Comparison of ENCODE assay signal across 18 mouse cellular contexts in the genomic region with DNA sequence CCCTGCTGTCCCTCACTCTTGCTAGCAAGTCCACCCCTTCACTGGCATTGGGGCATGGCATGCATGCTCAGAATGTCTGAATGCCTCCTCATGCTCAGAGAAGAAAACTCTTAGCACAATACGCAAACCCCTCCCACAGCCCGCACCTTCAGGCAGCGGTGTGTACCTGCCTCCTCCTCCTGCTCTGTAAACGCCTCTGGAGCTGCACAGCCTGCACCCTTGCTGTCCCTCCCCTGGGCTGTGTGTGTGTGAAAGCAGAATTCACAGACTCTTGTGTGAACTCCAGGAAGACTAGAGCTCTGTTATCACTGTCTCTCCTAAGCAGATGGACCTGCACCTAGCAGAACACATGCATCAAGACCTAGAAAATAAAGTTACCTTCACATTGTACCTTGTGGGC.
DNase-seq lines count a peak whose midpoint lies in the region; ATAC-seq and TF ChIP-seq lines count a peak whose summit lies in the region.
"Had no signal": no experiment of that assay in that cellular context is flagged by ENCODE, and none has a peak within 500 bp of the region (broad histone marks: within the 10 kb centered on the region; RNA-seq: fewer than 3 reads in every experiment).

No protein-coding gene starts in this region.

- no peak overlapping the region for H3K9ac ChIP-seq in hindbrain, embryonic 15.5 days
- H3K9ac ChIP-seq in lung, postnatal 0 days (replicated peaks; ENCODE audit: low read depth): no peak overlapping the region
- H3K9ac ChIP-seq: embryonic facial prominence, embryonic 12.5 days; forebrain, embryonic 15.5 days; heart, embryonic 12.5 days; hindbrain, embryonic 13.5 days had no signal

- TF ChIP-seq CTCF in lung, postnatal 0 days (IDR thresholded peaks at IDR 0.05): no peak

- H3K4me3 ChIP-seq in hindbrain, embryonic 15.5 days: no peak overlapping the region
- no peak overlapping the region for H3K4me3 ChIP-seq in hindbrain, embryonic 10.5 days
- no peak overlapping the region for H3K4me3 ChIP-seq in lung, postnatal 0 days (ENCODE audit: low read depth, low read length)
- H3K4me3 ChIP-seq: embryonic facial prominence, embryonic 12.5 days; forebrain, embryonic 15.5 days; heart, embryonic 12.5 days; hindbrain, embryonic 13.5 days had no signal

- WGBS in hindbrain, embryonic 15.5 days: 87% methylated on average over 4 of the region's 4 CpGs
- WGBS in hindbrain, embryonic 10.5 days: 74% methylated on average over 4 of the region's 4 CpGs
- WGBS in lung, postnatal 0 days: 65% methylated on average over 4 of the region's 4 CpGs

- no peaks in the 10 kb centered on the region for H3K9me3 ChIP-seq in hindbrain, embryonic 15.5 days
- 0 out of 2 replicates have a peak, but pooled peaks cover 2% of the 10 kb centered on the region for H3K9me3 ChIP-seq in hindbrain, embryonic 10.5 days
- no peaks in the 10 kb centered on the region for H3K9me3 ChIP-seq in lung, postnatal 0 days (ENCODE audit: low read length)
- H3K9me3 ChIP-seq: embryonic facial prominence, embryonic 12.5 days; forebrain, embryonic 15.5 days; hindbrain, embryonic 13.5 days had no signal

- no peak overlapping the region for H3K27ac ChIP-seq in hindbrain, embryonic 15.5 days (replicated peaks)
- H3K27ac ChIP-seq in hindbrain, embryonic 10.5 days: no peak overlapping the region
- no peak overlapping the region for H3K27ac ChIP-seq in lung, postnatal 0 days (ENCODE audit: low read length)
- H3K27ac ChIP-seq: embryonic facial prominence, embryonic 12.5 days; forebrain, embryonic 15.5 days; hindbrain, embryonic 13.5 days had no signal

- DNase-seq in hindbrain, embryonic 10.5 days (ENCODE audit: low spot score): no peak
- DNase-seq in lung, postnatal 0 days (ENCODE audit: low spot score): peak; percentile 9
- no peak for DNase-seq in lung, postnatal 4 days
- DNase-seq in lung, postnatal 36 days: peak; percentile 37
- DNase-seq in left cerebral cortex, adult 18-20 months (ENCODE audit: low spot score in 2 of 2): no peak
- DNase-seq: adrenal gland, postnatal 14 days; cerebellum, adult 11-12 months; cerebellum, adult 9-10 months; cerebellum, postnatal 25 days; gastrocnemius, postnatal 14 days had no signal

- ATAC-seq in hindbrain, embryonic 15.5 days (ENCODE audit: low FRiP score, low read depth): 0 out of 2 replicates have a peak, but pooled peaks have one; percentile 59
- ATAC-seq in lung, postnatal 0 days: peak; percentile 49
- ATAC-seq: activated CD4-positive, CD25-positive, alpha-beta regulatory T cell, adult 4 months; forebrain, embryonic 15.5 days; Patski had no signal

- no peaks in the 10 kb centered on the region for H3K27me3 ChIP-seq in hindbrain, embryonic 15.5 days
- no peaks in the 10 kb centered on the region for H3K27me3 ChIP-seq in hindbrain, embryonic 10.5 days (ENCODE audit: insufficient read depth, poor library complexity, severe bottlenecking)
- H3K27me3 ChIP-seq in lung, postnatal 0 days (replicated peaks; ENCODE audit: insufficient read depth, low read length): no peaks in the 10 kb centered on the region
- H3K27me3 ChIP-seq: CH12.LX; embryonic facial prominence, embryonic 12.5 days; forebrain, embryonic 15.5 days; heart, embryonic 12.5 days; hindbrain, embryonic 13.5 days; Patski had no signal

- no peaks in the 10 kb centered on the region for H3K4me1 ChIP-seq in hindbrain, embryonic 15.5 days (replicated peaks)
- H3K4me1 ChIP-seq in hindbrain, embryonic 10.5 days (replicated peaks): no peaks in the 10 kb centered on the region
- H3K4me1 ChIP-seq in lung, postnatal 0 days (ENCODE audit: insufficient read depth, low read depth, low read length): no peaks in the 10 kb centered on the region
- H3K4me1 ChIP-seq: embryonic facial prominence, embryonic 12.5 days; forebrain, embryonic 15.5 days; heart, embryonic 12.5 days; hindbrain, embryonic 13.5 days had no signal

- H3K4me2 ChIP-seq in hindbrain, embryonic 15.5 days: no peak overlapping the region
- H3K4me2 ChIP-seq in lung, postnatal 0 days (replicated peaks; ENCODE audit: low read depth, low read length): no peak overlapping the region
- H3K4me2 ChIP-seq: embryonic facial prominence, embryonic 12.5 days; forebrain, embryonic 15.5 days; heart, embryonic 12.5 days; hindbrain, embryonic 13.5 days had no signal

- no peak for TF ChIP-seq EP300 in lung, postnatal 0 days (IDR thresholded peaks at IDR 0.05)

- no peaks in the 10 kb centered on the region for H3K36me3 ChIP-seq in hindbrain, embryonic 15.5 days
- H3K36me3 ChIP-seq in hindbrain, embryonic 10.5 days: 0 out of 2 replicates have a peak, but pooled peaks cover 3% of the 10 kb centered on the region
- H3K36me3 ChIP-seq in lung, postnatal 0 days (ENCODE audit: insufficient read depth, low read length): no peaks in the 10 kb centered on the region
- H3K36me3 ChIP-seq: embryonic facial prominence, embryonic 12.5 days; forebrain, embryonic 15.5 days; hindbrain, embryonic 13.5 days had no signal

Comparison
In these comparisons a context has a peak if more than half of its experiments do, and no peak if none do; other contexts are left out.
1. DNase-seq: peak in lung, postnatal 0 days (single experiment) and lung, postnatal 36 days (single experiment); none in hindbrain, embryonic 10.5 days (single experiment), lung, postnatal 4 days (0 of 2) and left cerebral cortex, adult 18-20 months (0 of 2).